Mouse (Mus musculus) left cerebral cortex, postnatal 25 days (tissue): ENCODE measurements at regions not wholly inside any gene's neighbourhood (a gene's known extent, or its start where the extent isn't known, plus 50 kb on each side); places are given as distances from the start of the nearest gene placed in this dataset.
A peak's percentile ranks its signal among the peaks of the same experiment; 100 is the strongest.
"Not testable (repeated sequence)": the region's sequence is repeated elsewhere in the genome, so short reads cannot be mapped to it uniquely, and the experiment has no call there.

Source experiments
- DNase-seq, 2 experiments: peaks; one replicate each; pipeline ENCODE4 v3.0.0; 2022; ENCODE audit warnings: low spot score in 2 of 2, mixed read lengths in 1 of 2
- intact Hi-C: fragments of 180-260 bp; cut with DNase I; formaldehyde crosslinking; loops from one replicate; pipeline ENCODE4 v1.15.1; 2025

DNA sequence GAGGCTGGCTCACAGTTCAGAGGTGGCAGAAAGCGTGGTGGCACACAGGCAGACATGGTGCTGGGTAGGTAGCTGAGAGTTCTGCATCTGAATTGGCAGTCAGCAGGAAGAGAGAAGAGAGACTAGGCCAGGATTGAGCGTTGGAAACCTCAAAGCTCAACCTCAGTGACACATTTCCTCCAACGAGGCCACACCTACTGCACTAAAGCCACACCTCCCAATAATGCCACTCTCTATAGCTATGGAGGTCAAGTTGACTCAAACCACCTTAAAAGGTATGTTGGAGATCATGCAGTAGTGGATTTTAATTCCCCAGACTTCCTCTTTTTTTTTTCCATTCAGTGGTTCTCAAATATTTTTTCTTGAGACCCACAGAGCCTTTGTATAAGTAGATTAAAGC, 57.1 kb downstream of the Ccdc54 start:
- no peak for DNase-seq
- intact Hi-C loops: no loop called here

DNA sequence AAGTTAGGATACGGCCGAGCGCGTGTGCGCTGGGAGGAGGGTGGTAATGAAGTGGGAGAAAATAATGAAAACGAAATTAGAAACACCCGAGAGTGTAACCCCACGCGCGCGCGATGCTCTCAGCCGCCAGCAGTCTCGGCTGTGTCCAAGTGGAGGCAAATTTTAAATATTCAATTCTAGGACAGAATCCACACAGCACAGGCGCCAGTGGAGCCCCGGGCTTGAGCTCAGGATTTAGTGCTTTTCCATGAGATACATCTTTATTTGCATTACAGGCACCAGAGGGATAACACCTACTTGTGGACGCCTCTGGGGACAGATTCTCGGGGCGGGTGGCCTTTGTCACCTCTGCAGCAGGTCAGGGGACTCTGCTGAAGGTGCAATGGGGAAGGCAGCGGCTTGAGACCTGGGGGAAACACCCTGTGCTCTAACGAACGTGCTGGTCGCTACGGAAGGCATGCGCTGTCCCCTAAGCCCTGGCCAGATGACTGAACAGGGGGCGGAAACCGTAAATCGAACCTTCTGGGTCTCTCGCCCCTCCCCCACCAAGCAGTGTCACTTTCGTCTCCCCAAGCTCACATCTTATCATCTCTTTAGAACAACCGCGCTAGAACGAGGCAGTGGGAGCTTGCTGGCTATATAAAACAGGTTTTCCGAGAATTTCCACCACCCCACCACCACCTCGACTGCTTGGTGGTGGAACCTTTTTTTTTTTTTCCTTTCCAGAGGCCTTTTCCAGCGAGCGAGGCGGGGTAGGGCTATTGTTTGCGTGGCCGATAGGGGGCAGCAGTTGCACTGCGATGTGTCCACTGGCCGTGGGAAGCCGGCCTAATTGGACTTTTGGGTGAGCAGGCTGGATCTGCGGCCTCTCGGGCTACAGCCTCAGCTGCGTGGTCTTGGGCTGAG, 61.2 kb downstream of the Ccdc54 start:
- intact Hi-C loops: loop anchor here (1.0 to 10.0 kb wide), 5 partner anchors 98 to 275 kb away; no protein-coding TSS in a partner anchor
- DNase-seq: peak; percentile 87 to 89

DNA sequence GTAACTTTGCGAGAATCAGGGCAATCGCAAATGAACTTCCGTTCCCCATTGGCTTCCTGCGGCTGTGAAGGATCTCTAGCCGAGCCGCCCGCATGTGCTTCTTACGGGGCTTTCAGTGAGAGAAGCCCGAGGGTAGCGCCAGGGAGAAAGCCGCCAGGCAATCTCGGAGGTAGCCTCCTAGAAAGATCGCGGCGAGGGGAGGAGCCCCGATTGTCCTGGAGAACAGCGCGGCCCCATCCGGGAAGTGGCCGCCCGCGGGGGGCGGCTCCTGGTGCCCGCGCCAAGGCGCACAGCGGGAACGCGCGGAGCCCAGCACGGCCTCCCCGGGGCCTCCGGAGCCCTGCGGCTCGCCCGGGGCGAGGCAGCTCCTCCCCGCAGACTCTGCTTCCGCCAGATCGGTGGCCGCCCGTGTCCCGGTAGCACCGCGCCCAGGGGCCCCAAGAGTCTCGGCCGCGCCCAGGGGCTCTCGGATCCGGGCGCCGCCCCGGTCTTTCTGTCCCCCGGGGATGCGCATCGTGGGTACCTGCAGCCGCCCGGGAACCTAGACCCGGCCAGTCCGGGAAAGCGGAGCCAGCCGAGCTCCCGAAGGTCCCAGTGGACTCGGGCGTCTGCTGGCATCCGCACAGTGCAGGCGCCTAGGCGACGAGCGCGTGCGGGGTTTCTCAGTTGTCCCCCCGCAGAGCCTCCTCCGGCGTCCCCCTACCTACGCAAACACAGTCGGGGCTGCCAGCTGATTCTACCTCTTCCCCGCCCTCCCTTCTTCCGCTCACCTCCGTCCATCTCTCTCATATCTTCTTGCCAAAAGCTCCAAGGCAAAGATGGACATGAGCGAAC, 62.1 kb downstream of the Ccdc54 start:
- intact Hi-C loops: loop anchor here (1.0 to 10.0 kb wide), 4 partner anchors 98 to 274 kb away; no protein-coding TSS in a partner anchor
- DNase-seq: peak; percentile 67 to 76

DNA sequence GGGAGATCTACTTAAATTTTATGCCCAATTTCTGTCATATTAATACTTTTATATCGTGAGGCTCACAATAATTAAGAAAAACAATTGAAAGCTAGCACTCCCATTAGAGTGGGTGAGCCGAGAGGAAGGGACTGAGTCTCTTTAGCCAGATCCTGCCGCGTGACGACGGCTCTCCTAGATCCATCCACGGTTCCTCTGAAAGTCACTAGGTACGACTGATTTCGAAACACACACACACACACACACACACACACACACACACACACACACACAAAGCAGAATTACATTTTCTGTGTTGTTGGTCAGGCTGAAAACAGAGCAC, 62.6 kb downstream of the Ccdc54 start:
- intact Hi-C loops: loop anchor here (2.0 to 10.0 kb wide), 3 partner anchors 146 to 274 kb away; no protein-coding TSS in a partner anchor
- DNase-seq: no peak

DNA sequence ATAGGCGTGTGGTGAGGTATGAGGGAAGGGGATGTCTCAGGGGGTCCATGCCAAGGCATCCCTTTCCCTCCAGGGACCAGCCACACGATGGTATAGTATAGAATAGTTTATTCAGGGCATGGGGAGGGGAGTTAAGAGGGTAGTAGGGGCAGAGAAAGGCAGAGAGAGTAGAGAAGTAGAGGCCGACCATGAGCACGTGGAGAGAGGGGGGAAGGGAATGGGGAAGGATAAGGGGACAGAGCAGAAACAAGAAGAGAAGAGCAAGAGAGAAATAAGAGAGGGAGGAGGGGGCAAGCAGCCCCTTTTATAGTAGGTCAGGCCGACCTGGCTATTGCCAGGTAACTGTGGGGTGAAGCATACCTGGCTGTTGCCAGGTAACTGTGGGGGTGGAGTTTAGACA, 64.0 kb downstream of the Ccdc54 start:
- not testable (repeated sequence) for DNase-seq
- intact Hi-C loops: loop anchor here (5.0 to 10.0 kb wide), 2 partner anchors 145 to 272 kb away; no protein-coding TSS in a partner anchor

DNA sequence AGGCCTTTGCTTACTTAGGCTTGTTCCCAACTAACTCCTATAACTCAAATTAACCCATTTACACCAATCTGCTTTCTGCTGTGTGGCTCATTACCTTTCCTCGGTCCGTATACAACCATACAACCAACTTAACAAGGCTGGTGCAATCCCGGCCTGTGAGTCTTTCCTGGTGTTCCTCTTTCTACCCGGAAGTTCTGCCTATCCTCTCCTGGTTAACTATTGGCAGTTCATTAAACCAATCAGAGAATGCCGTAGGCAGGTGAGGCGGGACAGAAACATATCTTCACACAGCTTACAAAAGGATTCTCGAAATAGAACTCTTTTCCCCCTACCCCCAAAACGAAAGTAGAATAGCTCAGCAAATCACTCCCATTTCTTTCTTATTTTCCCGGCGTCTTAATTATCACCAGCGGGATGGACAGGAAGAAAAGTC, 65.0 kb downstream of the Ccdc54 start:
- intact Hi-C loops: loop anchor here (5.0 to 10.0 kb wide), 2 partner anchors 144 to 271 kb away; no protein-coding TSS in a partner anchor
- no peak for DNase-seq

DNA sequence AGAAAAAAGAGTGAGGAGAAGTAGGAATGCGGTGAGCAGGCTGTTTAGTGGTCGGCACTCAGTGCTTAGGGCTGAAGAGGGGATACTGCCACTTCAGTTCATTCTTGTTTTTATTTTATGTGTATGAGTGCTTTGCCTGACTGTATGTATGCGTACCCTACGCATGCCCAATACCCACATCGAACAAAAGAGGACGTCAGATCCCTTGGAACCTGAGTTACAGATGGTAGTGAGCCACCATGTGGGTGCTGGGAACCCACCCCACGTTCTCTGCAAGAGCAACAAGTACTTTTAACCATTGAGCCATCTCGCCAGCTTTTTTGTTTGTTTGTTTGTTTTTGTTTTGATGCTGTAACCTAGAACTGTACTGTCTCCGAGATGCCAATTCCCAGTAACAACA, 65.5 kb downstream of the Ccdc54 start:
- intact Hi-C loops: loop anchor here (5.0 to 10.0 kb wide), 2 partner anchors 143 to 271 kb away; no protein-coding TSS in a partner anchor
- DNase-seq: no peak

DNA sequence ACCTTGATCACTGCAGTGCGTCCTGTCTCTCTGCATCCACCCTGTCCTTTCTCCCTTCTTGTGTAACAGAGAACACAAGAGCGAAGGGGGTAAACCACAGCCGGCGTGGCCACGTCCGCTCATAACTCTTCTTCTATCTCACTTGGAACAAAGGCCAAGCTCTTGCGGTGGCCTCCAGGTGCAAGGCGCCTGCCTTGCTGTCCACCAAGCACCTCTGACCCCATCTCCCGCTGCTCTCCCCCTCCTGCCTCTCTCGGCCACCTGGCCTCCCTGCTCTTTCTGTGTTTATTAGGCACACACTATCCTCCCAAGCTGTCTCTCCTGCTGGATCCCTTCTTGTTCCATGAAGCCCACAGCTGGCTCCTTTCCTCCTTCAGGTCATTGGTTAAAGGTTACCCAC, 71.3 kb downstream of the Ccdc54 start:
- DNase-seq: no peak
- intact Hi-C loops: loop anchor here (10.0 kb wide), 1 partner anchor 265 kb away; no protein-coding TSS in a partner anchor

DNA sequence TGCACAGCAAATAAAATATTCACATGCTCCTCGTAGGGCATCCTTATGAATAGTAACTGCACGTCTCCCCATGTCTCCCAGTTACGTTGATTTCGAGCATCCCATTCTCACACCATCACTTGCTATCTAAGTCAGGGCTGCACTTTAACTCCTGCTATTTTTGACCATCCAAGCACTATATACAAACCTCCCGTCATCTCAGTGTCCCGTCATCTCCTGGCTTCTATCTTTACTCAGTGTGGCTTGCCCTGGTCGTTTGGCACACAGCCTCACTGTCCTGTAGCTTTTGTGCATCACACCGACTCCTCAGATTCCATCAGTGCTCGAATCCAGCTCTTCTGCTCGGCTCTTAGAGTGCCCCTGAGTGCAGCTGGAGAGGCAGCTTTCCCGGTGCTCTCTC, 74.4 kb downstream of the Ccdc54 start:
- no peak for DNase-seq
- intact Hi-C loops: no loop called here

DNA sequence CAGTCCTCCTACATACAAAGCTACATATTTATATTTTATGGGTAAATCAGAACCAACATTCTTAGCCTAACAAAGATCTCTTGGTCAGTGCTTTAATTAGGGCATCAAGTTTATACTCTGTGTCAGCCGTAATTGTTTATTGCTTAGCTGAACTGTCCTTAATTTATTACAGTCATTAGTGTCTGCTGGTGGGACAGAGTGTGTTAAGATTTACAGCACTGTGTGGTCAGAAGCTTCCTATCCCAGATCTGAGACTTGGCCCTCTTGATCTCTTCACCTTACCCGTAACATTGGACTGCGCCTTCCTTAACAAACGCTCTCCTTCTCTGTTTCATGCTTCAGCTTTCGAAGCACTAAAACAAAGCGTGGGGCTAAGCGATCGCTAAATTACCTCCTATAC, 75.9 kb downstream of the Ccdc54 start:
- intact Hi-C loops: no loop called here
- no peak for DNase-seq

DNA sequence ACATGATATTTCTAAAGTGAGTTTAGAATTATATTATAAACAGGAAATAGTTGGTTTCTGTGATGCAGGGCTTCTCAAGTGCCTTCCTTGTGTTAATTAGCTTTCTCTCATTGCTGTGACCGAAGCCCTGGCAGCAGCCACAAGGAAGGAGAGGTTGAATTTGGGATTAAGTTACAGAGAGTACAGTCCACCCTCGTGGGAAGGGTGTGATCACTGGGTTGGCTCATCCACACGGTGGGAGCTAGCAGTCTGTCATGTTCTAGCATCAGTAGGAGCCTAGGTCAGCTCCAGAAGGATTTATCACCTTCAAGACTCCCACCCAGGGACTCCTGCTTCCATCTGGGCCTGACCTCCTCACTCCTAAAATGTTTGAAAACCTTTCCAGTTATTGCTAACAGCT, 78.9 kb downstream of the Ccdc54 start:
- intact Hi-C loops: no loop called here
- DNase-seq: no peak

DNA sequence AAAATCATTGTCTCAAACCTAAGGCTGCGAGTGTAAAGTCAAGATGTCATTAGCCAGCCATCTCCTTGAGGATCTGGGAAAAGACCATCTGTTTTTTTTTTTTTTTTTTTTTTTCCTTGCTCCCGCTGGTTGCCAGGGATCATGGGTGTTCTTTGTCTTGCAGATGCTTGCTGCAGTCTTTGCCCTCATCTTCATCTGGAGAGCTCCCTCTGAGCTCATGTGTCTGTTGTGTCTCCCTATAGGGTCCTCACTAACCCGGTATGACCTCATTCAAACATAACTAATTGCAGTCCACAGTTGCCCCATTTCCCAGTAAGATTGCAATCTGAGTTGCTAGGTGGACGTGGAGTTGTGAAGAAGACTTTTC, 77.3 kb upstream of the Bbx start:
- DNase-seq: no peak
- intact Hi-C loops: no loop called here

DNA sequence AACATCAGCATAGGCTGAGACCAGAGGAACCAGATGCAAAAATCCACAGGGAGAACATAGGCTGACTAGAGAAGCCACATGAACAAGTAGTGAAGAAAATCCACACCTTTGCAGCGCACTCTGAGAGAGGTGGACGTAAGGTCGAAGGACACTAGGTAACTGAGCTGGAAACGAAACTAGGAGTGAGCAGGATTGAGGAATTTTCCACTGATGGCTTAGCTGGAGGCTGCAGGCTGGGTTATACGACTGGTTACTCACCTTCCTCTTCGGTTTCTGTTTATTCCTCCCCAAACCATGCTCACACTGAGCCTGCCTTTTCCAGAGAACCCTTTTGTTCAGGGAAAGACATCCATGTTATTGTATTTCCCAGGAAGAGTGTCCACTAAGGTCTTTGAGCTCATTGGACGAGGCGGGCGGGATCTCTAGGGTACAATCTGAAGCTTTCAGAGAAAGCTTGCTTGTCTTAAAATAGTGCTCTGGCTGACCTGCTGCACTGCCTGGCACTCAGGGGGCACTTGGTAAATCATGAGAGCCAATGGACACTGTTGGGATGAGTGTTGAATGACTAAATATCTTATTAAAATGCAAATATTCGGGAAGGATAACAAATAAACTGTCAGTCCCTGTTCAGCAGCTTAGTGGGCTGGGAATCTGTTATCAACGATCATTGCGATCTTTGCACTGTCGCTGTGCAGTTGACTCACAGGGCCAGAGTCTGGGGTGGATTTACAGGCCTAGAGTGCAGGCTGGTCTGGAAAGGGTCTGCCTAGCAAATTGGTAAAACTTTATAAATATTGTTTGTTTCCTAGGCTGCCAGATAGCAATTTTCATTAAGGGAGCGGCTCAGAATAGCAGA, 76.7 kb upstream of the Bbx start:
- intact Hi-C loops: no loop called here
- no peak for DNase-seq

DNA sequence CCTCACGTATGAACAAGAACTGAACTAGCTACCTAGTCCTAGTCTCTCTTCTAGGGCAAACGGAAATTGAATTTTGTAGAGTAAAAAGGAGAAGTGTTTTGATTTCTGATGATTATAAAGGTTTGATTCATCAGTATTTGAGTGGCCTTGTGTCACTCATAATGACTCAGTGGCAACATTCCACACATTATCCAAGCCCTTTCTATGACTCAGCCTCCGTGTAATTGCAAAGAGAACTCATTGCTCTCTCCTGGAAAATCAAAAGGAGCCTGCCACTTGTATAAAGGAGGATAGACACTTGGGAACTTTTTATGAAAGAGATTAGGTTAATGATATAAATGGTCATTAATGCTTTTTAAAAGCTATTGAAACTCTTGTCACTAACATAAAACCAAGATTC, 72.4 kb upstream of the Bbx start:
- DNase-seq: no peak
- intact Hi-C loops: no loop called here

DNA sequence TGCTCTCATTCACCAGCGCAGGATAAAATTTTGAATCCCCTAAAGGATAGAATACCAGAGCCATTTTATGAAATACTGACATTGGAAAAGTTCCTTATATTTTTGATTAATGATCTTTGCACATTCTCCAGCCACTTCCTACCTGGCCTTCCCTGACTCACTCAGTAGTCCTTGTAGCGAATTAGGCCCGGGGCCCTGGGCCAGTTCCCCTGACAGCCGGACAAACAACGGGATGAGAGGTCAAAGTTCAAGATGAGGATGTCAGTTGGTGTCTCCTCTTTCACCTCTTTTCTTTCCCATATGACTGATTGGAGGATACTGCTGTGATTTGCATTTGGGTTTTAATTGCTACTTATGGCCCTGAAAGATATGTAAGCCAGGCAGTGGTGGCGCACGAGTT, 66.7 kb upstream of the Bbx start:
- DNase-seq: no peak
- intact Hi-C loops: no loop called here

DNA sequence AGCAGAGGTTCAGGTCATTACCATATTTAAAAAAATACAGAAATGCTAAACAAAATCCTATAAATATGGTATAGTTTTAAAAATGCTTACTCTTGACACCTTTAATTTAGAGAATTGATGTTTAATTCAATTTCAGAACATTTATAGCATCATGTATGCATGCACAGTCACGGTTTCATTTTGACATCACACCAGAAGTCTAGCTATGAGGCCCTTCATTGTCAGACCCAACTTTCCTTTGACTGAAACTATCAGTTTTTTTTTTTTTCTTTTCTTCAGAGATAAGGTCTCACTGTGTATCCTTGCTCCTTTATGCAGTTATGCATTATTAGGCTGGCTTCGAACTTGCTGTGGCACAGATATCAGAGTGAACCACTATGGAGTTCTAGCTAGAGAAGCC, 61.5 kb upstream of the Bbx start:
- intact Hi-C loops: no loop called here
- no peak for DNase-seq

DNA sequence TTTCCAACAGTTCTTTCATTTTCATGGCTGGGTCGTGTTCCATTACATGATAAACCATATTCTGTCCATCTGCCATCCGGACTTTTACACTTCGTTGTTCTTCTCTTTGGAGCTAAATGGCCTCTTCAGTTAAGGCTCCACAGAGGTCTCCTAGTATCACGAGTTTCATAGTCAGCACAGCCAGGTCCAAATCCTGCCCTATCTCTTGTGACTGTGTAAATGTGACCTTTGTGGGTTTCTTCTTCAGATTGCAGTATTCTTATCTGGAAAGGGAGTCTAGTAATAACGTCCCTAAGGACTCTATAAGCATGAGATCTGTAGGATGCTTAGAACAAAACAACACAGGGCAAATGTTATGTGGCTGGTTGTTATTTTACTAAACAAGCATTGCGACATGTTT, 57.1 kb upstream of the Bbx start:
- DNase-seq: no peak
- intact Hi-C loops: no loop called here

DNA sequence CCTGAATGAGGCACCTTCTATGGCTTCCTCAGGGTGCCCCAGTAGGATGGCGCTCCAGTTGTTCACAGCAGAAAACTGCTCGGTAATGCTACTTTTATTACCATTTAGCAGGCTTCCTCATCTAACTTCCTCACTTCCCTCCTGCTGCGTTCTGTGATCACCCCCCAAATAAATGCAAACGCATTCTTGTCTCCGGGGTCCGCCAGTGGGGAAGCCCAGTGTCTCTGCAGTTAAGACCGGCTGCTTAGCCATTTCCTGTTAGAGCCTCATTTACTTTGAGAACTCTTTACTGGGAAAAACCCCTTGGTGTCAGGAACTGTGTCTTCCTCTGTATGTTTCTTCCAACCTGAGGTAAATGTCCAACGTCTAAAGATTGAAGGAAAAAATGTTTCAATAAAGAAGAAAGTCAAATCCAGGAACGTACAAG, 50.2 kb upstream of the Bbx start:
- no peak for DNase-seq
- intact Hi-C loops: no loop called here
